Mouse (Mus musculus) forebrain, embryonic 14.5 days (tissue): Measurements from ENCODE around the gene Peak1. TPM values are rescaled to one million over a fixed set of nuclear protein-coding genes. Genes with fewer than 3 reads are reported as not detected.

Experiments used
- ATAC-seq: fragments of 200-750 bp; cut with Nextera tagmentation; 2 replicates; pipeline ENCODE4 v1.8.0; 2017; ENCODE audit warnings: mild to moderate bottlenecking, moderate library complexity
- DNase-seq: peaks from one replicate; pipeline ENCODE4 v3.0.0-alpha.2; 2015; ENCODE audit warnings: low spot score
- H3K27ac ChIP-seq: fragments of 300-500 bp; sonication (generic); 2 replicates; pipeline ENCODE4 v1.5.1; 2014; ENCODE audit warnings: low read depth, mild to moderate bottlenecking, control low read depth, low read length, moderate library complexity
- H3K27me3 ChIP-seq: fragments of 300-500 bp; sonication (generic); replicated peaks from 2 replicates; pipeline ENCODE4 v1.6.1; 2014; ENCODE audit warnings: low read length, control low read depth, mixed read lengths; ENCODE audit not compliant: control insufficient read depth, insufficient read depth
- H3K36me3 ChIP-seq: fragments of 300-500 bp; sonication (generic); 2 replicates; pipeline ENCODE4 v1.6.1; 2014; ENCODE audit warnings: low read length, control low read depth; ENCODE audit not compliant: control insufficient read depth, insufficient read depth
- H3K4me1 ChIP-seq: fragments of 300-500 bp; sonication (generic); 2 replicates; pipeline ENCODE4 v1.6.1; 2014; ENCODE audit warnings: antibody characterized with exemption, low read length, control low read depth; ENCODE audit not compliant: control insufficient read depth, insufficient read depth
- H3K4me2 ChIP-seq: fragments of 300-500 bp; sonication (generic); 2 replicates; pipeline ENCODE4 v1.6.1; 2014; ENCODE audit warnings: mild to moderate bottlenecking, control low read depth, low read length
- H3K4me3 ChIP-seq: fragments of 300-500 bp; sonication (generic); 2 replicates; pipeline ENCODE4 v1.5.1; 2014; ENCODE audit warnings: low read depth, low read length, control low read depth
- H3K9ac ChIP-seq: fragments of 300-500 bp; sonication (generic); 2 replicates; pipeline ENCODE4 v1.6.1; 2014; ENCODE audit warnings: mild to moderate bottlenecking, low read length, control low read depth, moderate library complexity
- H3K9me3 ChIP-seq: fragments of 300-500 bp; sonication (generic); replicated peaks from 2 replicates; pipeline ENCODE4 v1.6.1; 2016; ENCODE audit warnings: low read length, control low read depth, mixed read lengths; ENCODE audit not compliant: control insufficient read depth
- WGBS: fragments of 180-500 bp; shearing (Covaris S2); extraction: QIAGEN DNeasy Blood & Tissue Kit; methylation state at CpG from one replicate; pipeline ENCODE4 v1.1.7; 2014; 5-methylcytosine and 5-hydroxymethylcytosine counted together
- polyA plus RNA-seq: library from polyadenylated mRNA; unstranded; fragments of >200 nt; fragmentation: Nextera tagmentation; extraction: Ambion mirVana; gene quantifications from 2 replicates; pipeline ENCODE4 v1.2.1, GENCODE M21; 2014

Gene Peak1
- polyA plus RNA-seq, 1 experiment from 2014 or later: 2.5 TPM

DNA sequence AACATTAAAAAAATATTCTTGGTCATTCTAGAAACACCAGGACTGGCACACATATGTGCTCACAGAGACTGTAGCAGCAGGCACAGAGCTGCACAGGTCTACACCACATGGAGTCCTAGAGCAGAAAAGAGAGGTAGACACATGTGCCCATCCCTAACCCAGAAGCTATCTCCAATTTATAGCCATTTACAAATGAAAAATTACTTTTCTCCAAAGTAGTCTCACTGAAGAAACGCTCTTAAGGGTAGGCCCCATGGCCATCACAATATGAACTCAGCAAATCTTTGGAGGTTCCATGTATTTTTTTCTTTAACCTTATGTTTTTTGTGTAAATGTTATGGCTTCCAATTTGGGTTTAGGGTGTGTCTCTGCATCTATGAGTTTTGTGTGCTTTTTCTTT, 2.4 kb upstream of the Peak1 start:
- Histone ChIP-seq H3K9ac (no peak overlapping the region), H3K27ac (no peak overlapping the region), H3K4me1 (peaks cover 19% of the 10 kb centered on the region), H3K4me2 (no peak overlapping the region), H3K36me3 (no peaks in the 10 kb centered on the region), H3K27me3 (no peaks in the 10 kb centered on the region), H3K9me3 (no peaks in the 10 kb centered on the region), H3K4me3 (no peak overlapping the region)
- ATAC-seq: no peak
- DNase-seq: no peak
- 98% methylated on average over 1 of the region's 1 CpGs for WGBS

DNA sequence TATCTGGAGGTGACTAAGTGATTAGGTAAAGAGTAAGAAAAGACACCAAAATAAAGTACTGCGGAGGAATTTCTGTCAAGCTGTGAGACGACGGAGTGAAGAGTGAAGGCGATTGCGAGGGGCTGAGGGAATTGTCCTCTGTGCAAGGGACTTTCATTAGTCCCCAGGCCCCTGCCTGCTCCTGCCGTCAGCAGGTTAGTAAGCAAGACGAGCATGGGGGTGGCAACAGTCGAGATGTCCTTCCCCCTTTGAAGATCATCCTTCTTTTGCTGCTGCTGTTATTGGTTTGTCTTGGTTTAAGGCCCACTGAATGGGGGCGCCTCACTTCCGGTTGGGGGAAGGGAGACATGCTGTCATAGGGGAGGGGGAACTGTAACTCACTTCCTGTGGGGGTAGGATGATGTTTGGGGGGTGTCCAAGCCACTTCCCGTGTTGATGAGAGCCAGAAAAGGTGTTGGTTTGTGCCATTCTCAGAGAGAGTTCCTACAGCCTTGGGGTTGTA, 922 bp upstream of the Peak1 start:
- peaks cover 19% of the 10 kb centered on the region for H3K4me1 ChIP-seq
- H3K9ac ChIP-seq: peak overlapping the region; percentile 65
- no peaks in the 10 kb centered on the region for H3K9me3 ChIP-seq
- peak overlapping the region; percentile 85 for H3K27ac ChIP-seq
- H3K4me2 ChIP-seq: peak overlapping the region; percentile 59
- peak overlapping the region; percentile 73 for H3K4me3 ChIP-seq
- peak; percentile 47 for ATAC-seq
- DNase-seq: peak; percentile 91
- no peaks in the 10 kb centered on the region for H3K36me3 ChIP-seq
- no peaks in the 10 kb centered on the region for H3K27me3 ChIP-seq
- 0% methylated on average over 11 of the region's 11 CpGs for WGBS

DNA sequence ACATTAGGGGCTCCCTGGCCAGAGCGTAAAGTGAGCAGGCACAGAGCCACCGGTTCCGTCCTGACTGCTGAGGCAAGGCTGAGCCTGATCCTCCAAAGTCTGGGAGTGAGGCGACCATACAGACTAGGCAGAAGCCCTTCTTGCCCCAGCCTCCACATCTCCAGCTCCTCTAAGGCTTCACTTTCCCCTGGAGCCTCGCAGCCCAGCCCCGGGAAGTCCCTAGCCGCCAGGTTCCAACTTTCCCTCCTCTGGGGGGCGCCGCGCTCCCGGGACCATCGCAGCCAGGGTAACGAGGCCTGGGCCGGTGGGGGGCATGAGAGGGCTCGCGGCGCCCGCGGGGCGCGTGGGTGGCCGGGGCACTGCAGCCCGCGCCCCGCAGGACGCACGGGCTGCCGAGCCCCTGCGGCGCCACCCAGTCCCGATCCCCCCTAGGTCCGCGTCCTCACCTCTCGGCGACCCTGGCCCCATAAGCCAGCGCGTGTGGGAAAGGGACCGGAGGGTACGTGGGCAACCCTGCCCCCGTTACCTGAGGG, 386 bp downstream of the Peak1 start:
- 1% methylated on average over 39 of the region's 40 CpGs for WGBS
- no peaks in the 10 kb centered on the region for H3K9me3 ChIP-seq
- H3K36me3 ChIP-seq: no peaks in the 10 kb centered on the region
- no peaks in the 10 kb centered on the region for H3K27me3 ChIP-seq
- H3K9ac ChIP-seq: peak overlapping the region; percentile 71
- ATAC-seq (peak; percentile 49), DNase-seq (peak; percentile 61)
- H3K4me1 ChIP-seq: peaks cover 17% of the 10 kb centered on the region
- peak overlapping the region; percentile 59 for H3K4me2 ChIP-seq
- peak overlapping the region; percentile 73 for H3K4me3 ChIP-seq
- H3K27ac ChIP-seq: peak overlapping the region; percentile 72

DNA sequence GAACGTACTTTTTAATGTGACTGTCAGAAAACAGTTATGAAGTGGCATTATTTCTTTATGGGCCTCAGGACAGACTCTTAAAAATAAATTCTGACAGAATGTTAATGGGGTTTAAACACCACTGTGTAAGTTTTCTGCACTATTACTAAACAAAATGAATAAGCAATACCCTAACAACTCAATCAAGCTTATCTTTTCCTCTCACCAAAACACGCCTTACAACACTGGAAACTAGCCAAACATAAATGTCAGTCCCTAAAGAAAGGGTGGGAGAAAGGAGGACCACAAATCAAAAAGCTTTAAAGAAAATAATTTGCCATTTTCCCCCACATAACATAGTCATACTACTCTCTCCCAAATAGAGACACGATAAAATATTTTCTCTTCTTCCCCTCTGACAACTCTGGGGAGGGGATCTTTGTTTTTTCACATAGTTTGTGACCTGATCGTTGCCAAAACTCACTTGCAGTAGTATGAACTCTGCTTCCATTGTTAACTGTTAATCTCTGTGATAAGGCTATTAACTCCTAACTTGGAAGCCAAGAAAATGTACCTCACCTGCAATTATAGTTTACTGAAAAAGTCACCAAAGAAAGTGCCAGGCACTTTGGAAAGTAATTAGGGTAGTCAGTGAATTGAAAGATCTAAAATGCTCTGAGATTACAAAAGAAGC, 1.8 kb downstream of the Peak1 start:
- Histone ChIP-seq H3K4me2 (no peak overlapping the region), H3K4me3 (no peak overlapping the region), H3K27me3 (no peaks in the 10 kb centered on the region), H3K4me1 (peaks cover 15% of the 10 kb centered on the region), H3K36me3 (no peaks in the 10 kb centered on the region), H3K27ac (no peak overlapping the region), H3K9me3 (no peaks in the 10 kb centered on the region), H3K9ac (no peak overlapping the region)
- DNase-seq (no peak), ATAC-seq (no peak)
- WGBS: 58% methylated on average over 4 of the region's 4 CpGs

DNA sequence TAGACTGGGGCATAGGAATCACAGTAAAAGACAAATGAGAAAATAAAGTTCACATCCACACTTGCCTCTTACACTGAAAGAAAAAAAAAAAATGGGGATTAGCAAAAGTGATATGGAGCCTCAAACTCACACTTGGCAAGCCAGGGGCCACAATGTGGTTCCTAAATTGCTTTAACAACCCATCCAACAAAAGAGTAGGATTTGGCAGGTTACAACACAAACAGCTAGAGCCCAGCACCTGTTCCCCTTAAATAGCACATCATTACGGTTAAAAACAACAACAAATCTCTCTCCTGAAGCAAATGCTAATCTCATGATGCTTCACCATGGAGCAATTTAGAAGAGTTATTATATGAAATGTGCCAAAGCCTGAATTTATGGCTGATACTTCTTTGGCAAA, 2.5 kb downstream of the Peak1 start:
- Histone ChIP-seq H3K9me3 (no peaks in the 10 kb centered on the region), H3K27me3 (no peaks in the 10 kb centered on the region), H3K4me2 (no peak overlapping the region), H3K4me3 (no peak overlapping the region), H3K4me1 (peaks cover 13% of the 10 kb centered on the region), H3K36me3 (no peaks in the 10 kb centered on the region), H3K27ac (no peak overlapping the region), H3K9ac (no peak overlapping the region)
- ATAC-seq: no peak
- peak; percentile 13 for DNase-seq
- WGBS: 70% methylated on average over 1 of the region's 1 CpGs

DNA sequence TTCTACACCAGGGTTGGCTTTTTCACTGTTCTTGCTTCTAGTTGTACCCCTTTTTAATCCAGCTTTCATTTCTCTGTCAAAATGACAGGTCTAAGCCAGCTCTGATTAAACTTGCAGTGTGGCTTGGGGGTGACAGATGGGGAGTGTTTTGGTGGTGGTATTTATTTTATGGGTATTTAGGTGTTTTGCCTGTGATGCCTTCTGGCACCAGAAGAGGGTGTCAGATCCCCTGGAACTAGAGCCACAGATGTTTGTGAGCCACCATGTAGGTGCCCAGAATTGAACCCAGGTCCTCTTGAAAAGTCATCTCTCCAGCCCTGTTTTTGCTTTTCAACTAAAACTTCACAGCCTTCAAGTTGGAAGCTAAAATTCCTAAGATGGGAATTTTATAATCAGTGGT, 3.5 kb downstream of the Peak1 start:
- no peak overlapping the region for H3K4me3 ChIP-seq
- no peak overlapping the region for H3K4me2 ChIP-seq
- no peaks in the 10 kb centered on the region for H3K27me3 ChIP-seq
- peaks cover 4% of the 10 kb centered on the region for H3K4me1 ChIP-seq
- no peak for ATAC-seq
- H3K36me3 ChIP-seq: no peaks in the 10 kb centered on the region
- no peak overlapping the region for H3K27ac ChIP-seq
- DNase-seq: no peak
- no peak overlapping the region for H3K9ac ChIP-seq
- no peaks in the 10 kb centered on the region for H3K9me3 ChIP-seq

DNA sequence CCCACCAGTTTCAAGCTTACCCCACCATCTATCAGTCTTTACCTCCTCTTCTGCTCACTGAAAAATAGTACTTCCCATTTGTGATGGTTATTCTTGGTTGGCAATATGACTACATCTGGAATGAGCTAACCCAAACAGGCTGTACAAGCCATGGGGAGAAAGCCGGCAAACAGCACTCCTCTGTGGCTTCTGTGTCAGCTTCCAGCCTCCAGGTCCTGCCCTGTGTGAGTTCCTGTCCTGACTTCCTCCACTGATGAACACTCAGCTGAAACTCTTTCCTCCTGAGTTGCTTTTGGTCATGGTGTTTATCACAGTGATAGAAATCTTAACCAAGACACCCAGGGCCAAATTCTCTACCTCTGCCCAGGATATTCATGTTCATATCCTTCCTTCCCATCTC, 5.2 kb downstream of the Peak1 start:
- Histone ChIP-seq H3K4me2 (no peak overlapping the region), H3K36me3 (no peaks in the 10 kb centered on the region), H3K4me3 (no peak overlapping the region), H3K4me1 (0 out of 2 replicates have a peak, but pooled peaks cover 3% of the 10 kb centered on the region), H3K9me3 (no peaks in the 10 kb centered on the region), H3K27ac (no peak overlapping the region), H3K27me3 (no peaks in the 10 kb centered on the region), H3K9ac (no peak overlapping the region)
- ATAC-seq (no peak), DNase-seq (no peak)
- WGBS: 92% methylated on average over 1 of the region's 1 CpGs

DNA sequence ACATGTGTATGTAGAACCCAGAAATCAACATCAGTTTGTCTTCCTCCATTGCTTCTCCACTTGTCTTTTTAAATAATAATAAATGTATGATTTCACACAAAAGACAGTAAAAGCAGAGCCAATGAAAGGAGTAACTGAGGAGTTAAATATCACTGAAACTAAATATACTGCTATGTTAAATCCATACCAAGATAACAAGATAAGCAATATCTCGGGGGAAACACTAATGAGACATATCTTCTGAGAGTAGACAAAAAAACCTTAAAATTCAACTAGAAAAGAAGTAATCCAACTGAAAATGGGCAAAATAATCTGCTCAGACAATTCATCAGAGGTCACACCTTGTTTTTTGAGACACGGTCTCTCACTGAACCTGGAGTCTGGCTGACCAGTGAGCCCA, 7.9 kb downstream of the Peak1 start:
- Histone ChIP-seq H3K9me3 (no peaks in the 10 kb centered on the region), H3K36me3 (no peaks in the 10 kb centered on the region), H3K4me2 (no peak overlapping the region), H3K9ac (no peak overlapping the region), H3K27ac (no peak overlapping the region), H3K27me3 (no peaks in the 10 kb centered on the region), H3K4me1 (no peaks in the 10 kb centered on the region), H3K4me3 (no peak overlapping the region)
- ATAC-seq: no peak
- 97% methylated on average over 2 of the region's 2 CpGs for WGBS
- no peak for DNase-seq

DNA sequence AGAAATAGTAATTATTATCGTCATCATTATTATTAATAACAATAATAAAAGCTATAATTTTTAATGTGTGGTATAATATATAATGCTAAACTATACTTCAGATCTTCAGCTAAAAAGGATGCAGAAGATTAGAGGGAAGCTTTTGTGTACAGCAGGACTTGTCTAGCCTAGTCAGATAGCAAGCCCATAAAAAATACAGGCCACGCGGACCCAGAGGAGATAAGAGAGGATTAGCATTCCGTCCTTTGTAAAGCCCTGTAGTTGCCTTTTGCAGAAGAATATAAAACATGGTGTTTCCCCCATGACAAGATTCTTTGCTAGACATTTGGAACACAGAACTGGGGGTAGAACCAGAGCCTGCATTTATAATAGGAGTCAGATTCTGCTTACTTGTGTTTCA, 13.2 kb downstream of the Peak1 start:
- H3K9me3 ChIP-seq: no peaks in the 10 kb centered on the region
- H3K4me1 ChIP-seq: no peaks in the 10 kb centered on the region
- no peak for ATAC-seq
- 58% methylated on average over 4 of the region's 4 CpGs for WGBS
- no peak overlapping the region for H3K27ac ChIP-seq
- no peaks in the 10 kb centered on the region for H3K36me3 ChIP-seq
- no peak for DNase-seq
- H3K27me3 ChIP-seq: no peaks in the 10 kb centered on the region
- H3K9ac ChIP-seq: no peak overlapping the region
- no peak overlapping the region for H3K4me3 ChIP-seq
- no peak overlapping the region for H3K4me2 ChIP-seq
